Mouse (Mus musculus): ENCODE measurements around the gene Siae.

- TF ChIP-seq CTCF (IDR thresholded peaks at IDR 0.05; ENCODE audit: control insufficient read depth, insufficient read depth, low read length) (no peak), POLR2A (IDR thresholded peaks at IDR 0.05; ENCODE audit: borderline replicate concordance, control insufficient read depth, low read depth, low read length) (no peak)
Measured at GRCm38 (mm10) chr9:37653836-37654235, 98.3 kb downstream of the Siae start.

Measured in bone marrow, adult 2 months (tissue).